13 mouse cellular contexts compared by ENCODE assay signal in genomic region chr5:149373224-149373623, GRCm38 (mm10). TPM values are rescaled to one million over a fixed set of nuclear protein-coding genes. Genes with fewer than 3 reads are reported as not detected.
DNase-seq lines count a peak whose midpoint lies in the region; ATAC-seq and TF ChIP-seq lines count a peak whose summit lies in the region.
"Had no signal": no experiment of that assay in that cellular context is flagged by ENCODE, and none has a peak within 500 bp of the region (broad histone marks: within the 10 kb centered on the region; RNA-seq: fewer than 3 reads in every experiment).

No protein-coding gene starts in this region.

- no peak overlapping the region for H3K4me3 ChIP-seq in liver, embryonic 11.5 days (ENCODE audit: low read depth, low read length)
- no peak overlapping the region for H3K4me3 ChIP-seq in liver, postnatal 0 days (ENCODE audit: low read depth, low read length)
- no peak overlapping the region for H3K4me3 ChIP-seq in hindbrain, embryonic 14.5 days (replicated peaks; ENCODE audit: low read length)
- H3K4me3 ChIP-seq: erythroblast, embryonic 14.5 days; midbrain, embryonic 15.5 days had no signal

- H3K4me2 ChIP-seq in liver, embryonic 11.5 days = no peak overlapping the region
- H3K4me2 ChIP-seq in liver, postnatal 0 days (ENCODE audit: low read depth, low read length) = no peak overlapping the region
- no peak overlapping the region for H3K4me2 ChIP-seq in hindbrain, embryonic 14.5 days (replicated peaks)
- H3K4me2 ChIP-seq: midbrain, embryonic 15.5 days had no signal

- no peaks in the 10 kb centered on the region; the same call in 1 of the 2 replicates for H3K9me3 ChIP-seq in liver, embryonic 11.5 days (ENCODE audit: control insufficient read depth, low read length)
- H3K9me3 ChIP-seq in liver, postnatal 0 days (ENCODE audit: low read length) = no peaks in the 10 kb centered on the region
- H3K9me3 ChIP-seq in hindbrain, embryonic 14.5 days (ENCODE audit: control insufficient read depth, low read length) = no peaks in the 10 kb centered on the region
- H3K9me3 ChIP-seq: midbrain, embryonic 15.5 days had no signal

- 15% methylated on average over 9 of the region's 9 CpGs for WGBS in liver, embryonic 11.5 days
- 21% methylated on average over 9 of the region's 9 CpGs for WGBS in liver, postnatal 0 days (ENCODE audit: insufficient replicate concordance)
- 28% methylated on average over 9 of the region's 9 CpGs for WGBS in hindbrain, embryonic 14.5 days

- TF ChIP-seq EP300 in liver, postnatal 0 days (IDR thresholded peaks at IDR 0.05; ENCODE audit: low read depth) = no peak

- H3K4me1 ChIP-seq in liver, embryonic 11.5 days (replicated peaks; ENCODE audit: control insufficient read depth, insufficient read depth, low read length) = peaks cover 11% of the 10 kb centered on the region
- H3K4me1 ChIP-seq in liver, postnatal 0 days (ENCODE audit: insufficient read depth) = no peaks in the 10 kb centered on the region
- peaks cover 12% of the 10 kb centered on the region; the same call in 1 of the 2 replicates for H3K4me1 ChIP-seq in hindbrain, embryonic 14.5 days (replicated peaks; ENCODE audit: control insufficient read depth, insufficient read depth, low read length)

- 0 out of 2 replicates have a peak, but pooled peaks have one; percentile 13 for ATAC-seq in liver, embryonic 11.5 days (replicated peaks; ENCODE audit: low FRiP score)
- no peak for ATAC-seq in liver, postnatal 0 days
- ATAC-seq in hindbrain, embryonic 14.5 days (ENCODE audit: low FRiP score) = peak; percentile 19; the same call in 1 of the 2 replicates
- ATAC-seq in megakaryocyte, adult 5-6 weeks (ENCODE audit: poor library complexity, severe bottlenecking) = no peak
- ATAC-seq: midbrain, embryonic 15.5 days had no signal

- H3K36me3 ChIP-seq in liver, embryonic 11.5 days (ENCODE audit: control insufficient read depth, insufficient read depth, low read length) = no peaks in the 10 kb centered on the region
- no peaks in the 10 kb centered on the region for H3K36me3 ChIP-seq in liver, postnatal 0 days (replicated peaks; ENCODE audit: insufficient read depth, low read length)
- no peaks in the 10 kb centered on the region for H3K36me3 ChIP-seq in hindbrain, embryonic 14.5 days (replicated peaks; ENCODE audit: control insufficient read depth, insufficient read depth)
- H3K36me3 ChIP-seq: midbrain, embryonic 15.5 days had no signal

- H3K27ac ChIP-seq in liver, embryonic 11.5 days (ENCODE audit: low read depth, low read length) = no peak overlapping the region
- no peak overlapping the region for H3K27ac ChIP-seq in liver, postnatal 0 days (ENCODE audit: low read depth)
- H3K27ac ChIP-seq in hindbrain, embryonic 14.5 days = no peak overlapping the region
- H3K27ac ChIP-seq: midbrain, embryonic 15.5 days had no signal

- no peak for TF ChIP-seq CTCF in liver, postnatal 0 days (IDR thresholded peaks at IDR 0.05; ENCODE audit: low read depth)

- H3K27me3 ChIP-seq in liver, embryonic 11.5 days (replicated peaks; ENCODE audit: control insufficient read depth, insufficient read depth, low read length) = no peaks in the 10 kb centered on the region
- H3K27me3 ChIP-seq in liver, postnatal 0 days (ENCODE audit: insufficient read depth, low read length) = no peaks in the 10 kb centered on the region
- H3K27me3 ChIP-seq in hindbrain, embryonic 14.5 days (ENCODE audit: control insufficient read depth, insufficient read depth, low read length) = no peaks in the 10 kb centered on the region
- H3K27me3 ChIP-seq: midbrain, embryonic 15.5 days had no signal

- peak; percentile 24 to 27 for DNase-seq in heart, adult 18-20 months
- no peak for DNase-seq in heart, adult 11 months
- DNase-seq in liver, embryonic 11.5 days (ENCODE audit: low spot score) = no peak
- no peak for DNase-seq in liver, postnatal 0 days
- peak; percentile 94 for DNase-seq in MN1 (ENCODE audit: low spot score)
- DNase-seq in hindbrain, embryonic 14.5 days (ENCODE audit: low spot score) = no peak
- no peak for DNase-seq in layer of hippocampus, adult 18-20 months (ENCODE audit: low spot score in 2 of 2)
- DNase-seq: cerebellum, adult 9-11 months; gastrocnemius, postnatal 14 days had no signal

- H3K9ac ChIP-seq in liver, embryonic 11.5 days (ENCODE audit: low read depth, low read length) = no peak overlapping the region
- no peak overlapping the region for H3K9ac ChIP-seq in liver, postnatal 0 days (replicated peaks)
- no peak overlapping the region for H3K9ac ChIP-seq in hindbrain, embryonic 14.5 days
- H3K9ac ChIP-seq: midbrain, embryonic 15.5 days had no signal

RNA-seq across cellular contexts. Expression of gene Medag, which starts 38.3 kb away (rescaled TPM):
- total RNA-seq in heart, adult 18-20 months (2021) = 10 to 100 TPM in 1 of 2 experiments, 1 to 10 TPM in 1; 8.8 to 10.5 TPM
- 0.75 and 1.2 TPM in 2 replicates for polyA plus RNA-seq in liver, embryonic 11.5 days (2014; fragmentation: Nextera tagmentation; extraction: Ambion mirVana)
- polyA plus RNA-seq in liver, postnatal 0 days (2015; fragmentation: Nextera tagmentation; extraction: Ambion mirVana) = 0.11 and 0.21 TPM in 2 replicates
- polyA plus RNA-seq in hindbrain, embryonic 14.5 days (2014; fragmentation: Nextera tagmentation; extraction: Ambion mirVana) = 2.5 and 4.0 TPM in 2 replicates
- total RNA-seq in layer of hippocampus, adult 18-20 months (2021) = 1 to 10 TPM; 3.2 to 3.6 TPM
- not detected in 2 replicates for total RNA-seq in megakaryocyte, adult 5-6 weeks (2015)
- total RNA-seq in megakaryocyte, adult 5-6 weeks (2017) = not detected in 2 replicates
- total RNA-seq: CH12.LX had no signal
- polyA plus RNA-seq: erythroblast, embryonic 14.5 days had no signal

Comparison
In these comparisons a context has a peak if more than half of its experiments do, and no peak if none do; other contexts are left out.
1. DNase-seq: peak in heart, adult 18-20 months (2 of 2) and MN1 (single experiment); none in heart, adult 11 months (single experiment), liver, embryonic 11.5 days (single experiment), liver, postnatal 0 days (single experiment), hindbrain, embryonic 14.5 days (single experiment) and layer of hippocampus, adult 18-20 months (0 of 2).
2. ATAC-seq: peak in liver, embryonic 11.5 days (single experiment) and hindbrain, embryonic 14.5 days (single experiment); none in liver, postnatal 0 days (single experiment) and megakaryocyte, adult 5-6 weeks (single experiment).
3. RNA of gene Medag, which starts 38.3 kb away (total RNA-seq): 8.8 to 10.5 TPM in heart, adult 18-20 months and 3.2 to 3.6 TPM in layer of hippocampus, adult 18-20 months; not detected in megakaryocyte, adult 5-6 weeks; every median in the first group is over 4 times any median in the second.